Mouse (Mus musculus) c-Kit-negative CD71-positive TER-119-positive erythroid progenitor cells, embryonic 14.5 days (primary cell): ENCODE measurements around the gene Glis1.
A peak's percentile ranks its signal among the peaks of the same experiment; 100 is the strongest.

Experiments used
- DNase-seq: peaks from one replicate; pipeline ENCODE4 v3.0.0-alpha.2; 2013; ENCODE audit warnings: low read depth, low spot score

Glis1 gene

DNA sequence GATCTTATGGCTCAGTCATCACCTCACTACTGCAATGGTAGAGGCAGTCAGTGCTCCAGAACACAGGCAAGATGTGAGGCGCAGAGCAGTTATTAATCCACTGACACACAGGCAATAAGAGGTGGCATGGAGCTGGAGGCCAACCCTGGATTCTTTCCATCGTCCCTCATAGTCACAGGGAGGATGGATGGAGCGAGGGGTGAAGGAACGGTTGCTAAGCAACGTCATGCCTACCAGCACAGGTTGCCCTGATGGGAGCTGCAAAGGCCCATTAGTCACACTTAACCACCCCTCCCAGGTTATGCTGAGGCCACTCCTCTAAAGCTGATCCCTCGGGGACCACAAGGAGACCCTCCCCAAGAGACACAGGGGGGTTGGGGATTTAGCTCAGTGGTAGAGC, 187.9 kb downstream of the Glis1 start:
- DNase-seq: no peak

DNA sequence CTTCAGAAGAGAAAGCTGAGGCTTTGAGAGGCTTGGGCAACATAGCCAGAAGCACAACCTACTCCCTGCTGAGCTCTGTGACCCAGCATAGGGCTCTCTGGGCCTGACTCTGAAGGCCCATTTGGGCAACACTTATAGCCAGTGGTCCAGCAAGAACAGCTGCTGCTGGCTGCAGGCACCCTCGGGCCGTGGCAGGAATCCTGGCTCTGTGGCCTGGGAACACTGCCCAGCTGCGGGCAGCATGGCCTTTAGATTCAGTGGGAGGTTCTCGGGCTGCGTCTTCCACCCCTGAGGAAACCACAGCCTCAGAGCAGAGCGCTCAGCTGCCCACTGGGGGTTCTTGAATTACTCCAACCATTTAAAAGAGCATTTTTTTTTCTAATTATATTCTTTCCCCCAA, 189.5 kb downstream of the Glis1 start:
- DNase-seq: no peak

GRCm38 (mm10) chr4:107624951-107625350, 190.6 kb downstream of the Glis1 start:
- DNase-seq: no peak

- DNase-seq: no peak
These were observed 193.8 kb downstream of the Glis1 start for GRCm38 (mm10) chr4:107628226-107628625.

GRCm38 (mm10) chr4:107628921-107629411, 194.6 kb downstream of the Glis1 start:
- no peak for DNase-seq

DNA sequence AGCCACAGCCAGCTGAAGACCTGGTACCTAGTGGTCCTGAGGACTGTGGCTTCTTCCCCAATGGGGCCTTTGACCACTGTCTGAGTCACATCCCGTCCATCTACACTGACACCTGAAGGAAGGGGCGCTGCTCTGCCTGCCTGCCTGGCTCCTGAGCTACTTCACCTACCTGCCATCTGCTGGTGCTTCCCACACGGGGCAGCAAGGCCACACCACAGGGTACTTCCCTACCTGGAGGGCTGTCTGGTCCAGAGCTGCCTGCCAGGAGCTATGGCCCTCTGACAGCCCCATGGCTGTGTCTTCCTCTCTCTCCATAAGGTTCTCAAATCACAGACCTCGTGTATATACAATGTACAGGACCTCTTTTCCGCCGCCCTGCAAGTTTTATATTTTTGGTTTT, 200.2 kb downstream of the Glis1 start:
- no peak for DNase-seq

GRCm38 (mm10) chr4:107636099-107636498, 201.7 kb downstream of the Glis1 start:
- no peak for DNase-seq

DNA sequence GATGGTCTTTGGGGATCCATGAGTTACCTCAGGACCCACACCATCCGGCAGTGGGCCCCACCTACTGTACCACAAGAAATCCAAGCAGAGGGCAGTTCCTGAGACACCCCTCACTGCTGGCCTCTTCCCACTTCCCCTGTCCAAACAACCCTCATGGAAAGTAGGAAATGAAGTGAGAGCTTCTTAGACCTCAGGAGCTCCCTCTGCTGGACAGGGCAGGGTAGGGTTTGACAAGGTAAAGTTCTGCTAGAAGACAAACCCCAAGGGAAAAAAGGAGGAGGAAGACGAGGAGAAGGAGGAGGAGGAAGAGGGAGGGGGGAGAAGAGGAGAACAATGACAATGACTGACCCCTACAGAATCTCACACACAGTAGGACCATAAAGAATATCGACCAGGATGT, 203.3 kb downstream of the Glis1 start:
- peak; percentile 33 for DNase-seq

- no peak for DNase-seq
These were observed 203.9 kb downstream of the Glis1 start for GRCm38 (mm10) chr4:107638303-107638702.

- DNase-seq: no peak
These were observed 207.2 kb downstream of the Glis1 start for GRCm38 (mm10) chr4:107641624-107642023.

DNA sequence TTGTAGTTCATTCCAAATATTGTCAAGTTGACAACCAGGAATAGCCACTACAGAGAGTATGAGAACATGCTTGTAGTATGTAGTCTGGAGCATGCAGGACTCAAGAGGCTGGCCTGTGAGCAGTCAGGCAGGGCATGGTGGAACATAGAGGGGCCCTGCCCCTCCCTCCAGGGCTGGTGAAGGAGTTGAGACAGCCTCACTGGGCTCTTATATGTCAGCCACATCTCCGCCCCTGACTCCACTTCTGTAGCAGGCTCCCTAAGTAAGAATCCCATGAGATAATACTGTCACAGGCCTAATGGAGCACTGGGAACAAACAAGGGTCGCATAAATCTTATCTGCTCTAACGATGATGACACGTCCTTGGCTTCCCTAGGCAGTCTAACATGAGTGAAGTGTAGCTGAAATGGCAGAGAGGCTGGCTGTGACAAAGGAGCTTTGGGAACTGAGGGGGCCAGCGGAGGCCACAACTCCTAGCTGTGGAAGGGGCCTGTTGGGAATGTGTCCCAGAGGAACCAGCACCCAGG, 214.6 kb downstream of the Glis1 start:
- no peak for DNase-seq

DNA sequence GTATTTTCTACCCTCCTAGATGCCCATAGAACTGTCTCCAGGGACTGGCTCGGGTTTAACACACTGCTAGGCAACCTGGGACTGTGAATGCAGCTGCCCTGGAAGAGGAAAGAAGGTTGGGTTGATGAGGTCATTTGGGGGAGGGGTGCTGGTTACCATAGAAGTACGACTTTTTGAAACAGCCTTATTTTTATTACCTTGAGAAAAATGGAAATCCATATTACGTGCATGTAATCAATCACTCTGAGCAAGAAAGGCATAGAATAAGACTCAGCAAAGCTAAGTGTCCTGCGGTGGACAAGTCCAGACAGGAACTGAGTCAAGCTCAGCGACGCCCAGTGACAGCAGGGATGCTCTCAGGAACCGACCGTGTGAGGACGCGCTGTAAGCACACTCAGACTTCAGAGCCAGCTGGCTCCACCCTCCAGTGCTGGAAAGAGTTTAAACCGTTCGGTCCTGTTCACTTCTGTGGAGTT, 216.7 kb downstream of the Glis1 start:
- DNase-seq: no peak

DNA sequence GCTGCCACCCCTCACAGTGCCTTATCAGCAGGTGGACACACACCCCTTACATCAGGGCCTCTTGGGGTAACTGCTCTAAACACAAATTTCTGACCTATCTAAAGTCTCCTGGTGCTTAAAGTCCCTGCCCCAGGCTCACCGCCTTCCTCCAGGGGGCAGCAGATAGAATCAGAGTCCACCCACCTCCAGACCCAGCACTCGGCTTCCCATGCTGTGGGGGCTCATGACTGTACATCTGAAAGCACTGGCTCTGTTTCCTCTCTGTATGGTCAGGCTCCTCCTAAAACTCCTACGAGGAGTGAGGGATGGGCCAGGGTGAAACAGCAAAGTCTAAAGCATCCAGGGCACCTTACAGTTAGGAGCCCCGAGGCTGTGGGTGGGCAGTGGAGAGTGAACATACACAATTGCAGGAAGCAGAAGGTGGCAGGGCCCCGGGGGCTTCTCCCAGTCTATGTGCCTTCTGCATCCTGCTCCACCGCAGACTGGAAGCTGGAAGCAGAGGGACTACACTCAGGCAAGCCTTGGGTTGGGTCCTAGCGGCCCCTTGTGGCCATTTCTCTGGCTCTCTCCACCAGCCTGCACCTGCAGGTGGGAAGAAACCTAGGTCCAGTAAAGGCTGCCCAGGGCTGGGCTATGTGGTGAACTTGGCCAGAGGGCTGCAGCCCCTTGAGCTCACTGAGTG, 218.3 kb downstream of the Glis1 start:
- no peak for DNase-seq

DNA sequence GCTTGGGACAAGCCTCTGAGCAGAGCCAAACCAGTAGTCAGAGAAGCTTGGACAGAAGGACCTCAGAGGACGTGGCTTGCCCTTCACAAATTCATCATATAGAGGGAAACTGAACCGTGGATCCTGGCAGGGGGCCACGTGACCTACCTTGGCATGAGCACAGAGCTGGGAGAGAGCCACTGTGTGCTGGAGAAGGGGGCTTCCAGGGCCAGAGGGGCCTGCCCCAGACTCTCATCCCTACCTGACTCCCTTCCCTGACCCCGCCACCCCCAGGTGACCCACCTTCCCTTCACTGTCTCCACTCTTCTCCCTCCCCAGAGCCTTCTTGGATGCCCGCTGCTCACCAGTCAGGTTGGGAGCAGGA, 218.9 kb downstream of the Glis1 start:
- DNase-seq: no peak

- DNase-seq: no peak
These were observed 226.3 kb downstream of the Glis1 start for GRCm38 (mm10) chr4:107660649-107661048.

- no peak for DNase-seq
These were observed 234.1 kb downstream of the Glis1 start for GRCm38 (mm10) chr4:107668514-107668913.

GRCm38 (mm10) chr4:107670731-107671130, 236.3 kb downstream of the Glis1 start:
- DNase-seq: no peak

- peak; percentile 13 for DNase-seq
These were observed 239.4 kb downstream of the Glis1 start for GRCm38 (mm10) chr4:107673638-107674321.

DNA sequence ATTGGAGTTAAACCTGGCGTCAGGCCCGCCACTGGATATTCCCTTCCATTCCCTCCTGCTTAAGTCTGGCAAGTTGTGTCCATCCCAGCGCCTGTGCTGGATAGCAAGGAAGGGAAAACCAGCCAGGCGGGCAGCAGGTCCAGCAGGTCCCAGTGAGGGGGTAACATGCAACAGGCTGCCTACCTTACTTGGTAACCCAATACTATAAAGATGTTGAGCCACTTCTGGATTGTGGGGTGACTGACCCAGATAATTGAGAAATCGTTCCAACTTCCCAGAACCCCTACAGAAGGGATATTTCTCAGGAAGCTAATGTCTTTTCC, 239.9 kb downstream of the Glis1 start:
- no peak for DNase-seq

- no peak for DNase-seq
These were observed 241.3 kb downstream of the Glis1 start for GRCm38 (mm10) chr4:107675645-107676044.

DNA sequence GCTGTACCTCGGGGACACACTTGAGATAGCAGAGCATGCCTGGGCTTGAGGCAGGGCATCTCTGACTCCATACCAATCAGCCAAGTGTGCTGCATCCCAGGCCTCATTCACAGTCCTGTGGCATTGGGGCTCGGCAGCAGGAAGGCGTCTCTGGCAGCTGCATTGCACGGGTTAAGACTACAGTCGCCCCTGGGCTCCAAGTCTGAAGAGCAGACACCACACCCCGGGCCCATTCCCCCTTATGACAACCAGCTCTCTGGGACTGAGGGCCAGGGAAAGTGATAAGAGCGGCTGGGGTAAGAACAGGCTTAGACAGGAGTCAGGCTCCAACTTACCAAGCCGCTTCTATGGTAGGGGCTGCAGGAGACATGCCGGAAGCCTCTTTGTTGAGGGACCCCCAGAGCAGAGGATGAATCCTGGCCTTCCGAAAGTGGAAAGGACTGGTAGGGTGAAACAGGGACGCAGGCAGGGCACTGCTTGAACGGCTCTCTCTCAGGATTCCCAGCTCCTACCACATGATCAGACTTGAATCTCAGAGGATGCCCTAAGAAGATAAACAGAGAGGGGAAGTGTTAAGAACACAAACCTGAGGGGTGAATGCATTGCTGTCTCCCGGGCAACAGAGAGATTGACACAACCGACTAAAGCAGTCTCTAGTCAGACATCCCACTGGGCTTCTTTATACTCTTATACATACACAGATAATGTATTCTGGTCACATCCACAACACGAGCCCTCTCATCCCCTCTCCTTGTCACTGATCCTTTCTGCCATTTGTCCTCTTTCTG, 246.1 kb downstream of the Glis1 start:
- no peak for DNase-seq

GRCm38 (mm10) chr4:107681099-107681849, 246.9 kb downstream of the Glis1 start:
- DNase-seq: no peak
